Mouse (Mus musculus) CH12.LX (cell line): Measurements from ENCODE around the gene Phlpp2. TPM values are rescaled to one million over a fixed set of nuclear protein-coding genes. Genes with fewer than 3 reads are reported as not detected.
A peak's percentile ranks its signal among the peaks of the same experiment; 100 is the strongest.

ENCODE experiments used
- DNase-seq: peaks from one replicate; pipeline ENCODE4 v3.0.0-alpha.2; 2013; ENCODE audit errors: extremely low read depth
- H3K27ac ChIP-seq: 2 replicates; pipeline ENCODE4 v1.5.1; 2012; ENCODE audit warnings: low read depth, mild to moderate bottlenecking, control low read depth, moderate library complexity; ENCODE audit not compliant: insufficient read depth
- H3K27me3 ChIP-seq: replicated peaks from 2 replicates; pipeline ENCODE3; 2012; ENCODE audit warnings: inconsistent platforms
- H3K36me3 ChIP-seq, 2 experiments: replicated peaks in 1 of 2; 2 replicates each; pipeline versions ENCODE3 to v1.6.1; 2012; ENCODE audit warnings: inconsistent platforms in 1 of 2, low read length in 1 of 2, mild to moderate bottlenecking in 1 of 2, mixed read lengths in 1 of 2, moderate library complexity in 1 of 2; ENCODE audit not compliant: control insufficient read depth in 1 of 2, insufficient read depth in 1 of 2
- H3K4me1 ChIP-seq, 2 experiments: 2 replicates each; pipeline ENCODE4 v1.6.1; 2012; ENCODE audit warnings: inconsistent platforms in 1 of 2, moderate library complexity in 1 of 2; ENCODE audit not compliant: insufficient read depth in 2 of 2, control insufficient read depth in 1 of 2
- H3K4me2 ChIP-seq: 2 replicates; pipeline ENCODE4 v1.6.1; 2012; ENCODE audit warnings: low read depth, mild to moderate bottlenecking, control low read depth; ENCODE audit not compliant: poor library complexity, insufficient read depth, severe bottlenecking
- H3K4me3 ChIP-seq, 3 experiments: fragments of 150-350 bp in 1 of 3; sonication (generic) in 1 of 3; replicated peaks in 1 of 3; 2 replicates each; pipeline versions ENCODE3 to v1.5.1; 2011 to 2012; ENCODE audit warnings: low read depth in 2 of 3, low read length in 2 of 3, mild to moderate bottlenecking in 2 of 3, moderate library complexity in 2 of 3, control low read depth in 1 of 3, improper control_type of control experiment in 1 of 3, inconsistent platforms in 1 of 3, mixed read lengths in 1 of 3; ENCODE audit not compliant: poor library complexity in 1 of 3
- H3K79me2 ChIP-seq: replicated peaks from 2 replicates; pipeline ENCODE4 v1.6.1; 2012; ENCODE audit warnings: mild to moderate bottlenecking, moderate library complexity; ENCODE audit not compliant: control insufficient read depth, poor library complexity, insufficient read depth, severe bottlenecking; ENCODE audit errors: extremely low read depth
- H3K9ac ChIP-seq: 2 replicates; pipeline ENCODE4 v1.6.1; 2012; ENCODE audit warnings: low read depth, mild to moderate bottlenecking, control low read depth, moderate library complexity; ENCODE audit not compliant: insufficient read depth
- H3K9me3 ChIP-seq: replicated peaks from 2 replicates; pipeline ENCODE3; 2012; ENCODE audit warnings: low read length, inconsistent platforms, mixed read lengths
- BHLHE40 ChIP-seq: IDR thresholded peaks from 2 replicates; pipeline ENCODE4 v1.6.1; 2011; ENCODE audit warnings: mild to moderate bottlenecking, low read depth, low read length, improper control_type of control experiment
- CHD1 ChIP-seq: IDR thresholded peaks from 2 replicates; pipeline ENCODE4 v1.6.1; 2012; ENCODE audit warnings: low read depth, low read length, improper control_type of control experiment, inconsistent platforms
- CHD2 ChIP-seq: IDR thresholded peaks from 2 replicates; pipeline ENCODE4 v1.6.1; 2011; ENCODE audit warnings: low read length, improper control_type of control experiment
- CTCF ChIP-seq, 2 experiments: IDR thresholded peaks in 1 of 2; conservative IDR thresholded peaks in 1 of 2; 2 replicates each; pipeline ENCODE4 v1.5.1; 2011 to 2012; ENCODE audit warnings: low read depth in 2 of 2, low read length in 2 of 2, improper control_type of control experiment in 1 of 2, inconsistent platforms in 1 of 2, mild to moderate bottlenecking in 1 of 2, moderate library complexity in 1 of 2
- E2F4 ChIP-seq: IDR thresholded peaks from 2 replicates; pipeline ENCODE4 v1.6.1; 2011; ENCODE audit warnings: low read depth, low read length, improper control_type of control experiment; ENCODE audit not compliant: insufficient replicate concordance
- ELF1 ChIP-seq: IDR thresholded peaks from 2 replicates; pipeline ENCODE4 v1.6.1; 2014; ENCODE audit warnings: low read depth, mild to moderate bottlenecking, inconsistent platforms, low read length, improper control_type of control experiment
- EP300 ChIP-seq: IDR thresholded peaks from 2 replicates; pipeline ENCODE4 v1.6.1; 2011; ENCODE audit warnings: low read length, improper control_type of control experiment
- ETS1 ChIP-seq: conservative IDR thresholded peaks from 2 replicates; pipeline ENCODE4 v1.6.1; 2012; ENCODE audit warnings: low read depth, mild to moderate bottlenecking, inconsistent platforms, low read length, improper control_type of control experiment, moderate library complexity
- GABPA ChIP-seq: IDR thresholded peaks from 2 replicates; pipeline ENCODE4 v1.6.1; 2012; ENCODE audit warnings: low read depth, low read length, improper control_type of control experiment, inconsistent platforms; ENCODE audit not compliant: insufficient replicate concordance
- HCFC1 ChIP-seq: IDR thresholded peaks from 2 replicates; pipeline ENCODE4 v1.6.1; 2012; ENCODE audit warnings: low read depth, mild to moderate bottlenecking, inconsistent platforms, low read length, improper control_type of control experiment
- IRF4 ChIP-seq: IDR thresholded peaks from 2 replicates; pipeline ENCODE4 v1.6.1; 2014; ENCODE audit warnings: low read depth, mild to moderate bottlenecking, inconsistent platforms, low read length, improper control_type of control experiment
- JUN ChIP-seq: IDR thresholded peaks from 2 replicates; pipeline ENCODE4 v1.6.1; 2011; ENCODE audit warnings: low read depth, mild to moderate bottlenecking, low read length, improper control_type of control experiment, moderate library complexity; ENCODE audit not compliant: insufficient read depth
- JUND ChIP-seq: conservative IDR thresholded peaks from 2 replicates; pipeline ENCODE4 v1.6.1; 2011; ENCODE audit warnings: low read depth, low read length, improper control_type of control experiment
- KAT2A ChIP-seq: IDR thresholded peaks from 2 replicates; pipeline ENCODE4 v1.6.1; 2012; ENCODE audit warnings: low read length, improper control_type of control experiment, inconsistent platforms; ENCODE audit not compliant: insufficient replicate concordance
- MAFK ChIP-seq: IDR thresholded peaks from 2 replicates; pipeline ENCODE4 v1.6.1; 2011; ENCODE audit warnings: low read length, improper control_type of control experiment; ENCODE audit not compliant: insufficient replicate concordance
- MAX ChIP-seq: IDR thresholded peaks from 2 replicates; pipeline ENCODE4 v1.6.1; 2011; ENCODE audit warnings: low read length, improper control_type of control experiment
- MAZ ChIP-seq: IDR thresholded peaks from 2 replicates; pipeline ENCODE4 v1.6.1; 2012; ENCODE audit warnings: low read depth, mild to moderate bottlenecking, inconsistent platforms, low read length, improper control_type of control experiment, moderate library complexity
- MEF2A ChIP-seq: IDR thresholded peaks from 2 replicates; pipeline ENCODE4 v1.6.1; 2014; ENCODE audit warnings: low read depth, mild to moderate bottlenecking, inconsistent platforms, low read length, improper control_type of control experiment, borderline replicate concordance
- MXI1 ChIP-seq: IDR thresholded peaks from 2 replicates; pipeline ENCODE4 v1.6.1; 2011; ENCODE audit warnings: mild to moderate bottlenecking, low read depth, low read length, improper control_type of control experiment
- MYC ChIP-seq: IDR thresholded peaks from 2 replicates; pipeline ENCODE4 v1.6.1; 2011; ENCODE audit warnings: low read depth, mild to moderate bottlenecking, improper control_type of control experiment, low read length
- NELFE ChIP-seq: IDR thresholded peaks from 2 replicates; pipeline ENCODE4 v1.6.1; 2011; ENCODE audit warnings: low read depth, low read length, improper control_type of control experiment
- NRF1 ChIP-seq: IDR thresholded peaks from 2 replicates; pipeline ENCODE4 v1.6.1; 2014; ENCODE audit warnings: low read depth, mild to moderate bottlenecking, inconsistent platforms, low read length, improper control_type of control experiment, moderate library complexity
- PAX5 ChIP-seq: IDR thresholded peaks from 2 replicates; pipeline ENCODE4 v1.6.1; 2012; ENCODE audit warnings: low read length, inconsistent platforms, mixed read lengths
- POLR2A ChIP-seq: IDR thresholded peaks from 2 replicates; pipeline ENCODE4 v1.6.1; 2011; ENCODE audit warnings: low read depth, mild to moderate bottlenecking, improper control_type of control experiment, low read length
- POLR2AphosphoS2 ChIP-seq: IDR thresholded peaks from 2 replicates; pipeline ENCODE4 v1.6.1; 2011; ENCODE audit warnings: low read depth, low read length, improper control_type of control experiment
- RAD21 ChIP-seq: IDR thresholded peaks from 2 replicates; pipeline ENCODE4 v1.6.1; 2011; ENCODE audit warnings: low read depth, mild to moderate bottlenecking, low read length, improper control_type of control experiment, moderate library complexity
- RCOR1 ChIP-seq: conservative IDR thresholded peaks from 2 replicates; pipeline ENCODE4 v1.6.1; 2012; ENCODE audit warnings: low read depth, mild to moderate bottlenecking, inconsistent platforms, low read length, improper control_type of control experiment
- SIN3A ChIP-seq: IDR thresholded peaks from 2 replicates; pipeline ENCODE4 v1.6.1; 2012; ENCODE audit warnings: low read length, improper control_type of control experiment, inconsistent platforms
- SMC3 ChIP-seq: IDR thresholded peaks from 2 replicates; pipeline ENCODE4 v1.6.1; 2011; ENCODE audit warnings: low read depth, low read length, improper control_type of control experiment
- TBP ChIP-seq: conservative IDR thresholded peaks from 2 replicates; pipeline ENCODE4 v1.6.1; 2011; ENCODE audit warnings: low read depth, low read length, improper control_type of control experiment
- TCF12 ChIP-seq: IDR thresholded peaks from 2 replicates; pipeline ENCODE4 v1.6.1; 2014; ENCODE audit warnings: low read depth, mild to moderate bottlenecking, inconsistent platforms, low read length, improper control_type of control experiment
- UBTF ChIP-seq: IDR thresholded peaks from 2 replicates; pipeline ENCODE4 v1.6.1; 2012; ENCODE audit warnings: low read depth, mild to moderate bottlenecking, inconsistent platforms, low read length, improper control_type of control experiment, moderate library complexity
- USF1 ChIP-seq: IDR thresholded peaks from 2 replicates; pipeline ENCODE4 v1.6.1; 2014; ENCODE audit warnings: low read depth, mild to moderate bottlenecking, inconsistent platforms, low read length, improper control_type of control experiment
- USF2 ChIP-seq: conservative IDR thresholded peaks from 2 replicates; pipeline ENCODE4 v1.6.1; 2011; ENCODE audit warnings: low read depth, low read length, improper control_type of control experiment
- ZC3H11A ChIP-seq: IDR thresholded peaks from 2 replicates; pipeline ENCODE4 v1.6.1; 2012; ENCODE audit warnings: low read depth, mild to moderate bottlenecking, inconsistent platforms, low read length, improper control_type of control experiment
- ZKSCAN1 ChIP-seq: IDR thresholded peaks from 2 replicates; pipeline ENCODE4 v1.6.1; 2012; ENCODE audit warnings: low read depth, inconsistent platforms, low read length, improper control_type of control experiment, borderline replicate concordance
- ZMIZ1 ChIP-seq: IDR thresholded peaks from 2 replicates; pipeline ENCODE4 v1.6.1; 2012; ENCODE audit warnings: low read depth, mild to moderate bottlenecking, inconsistent platforms, low read length, improper control_type of control experiment
- ZNF384 ChIP-seq: IDR thresholded peaks from 2 replicates; pipeline ENCODE4 v1.6.1; 2012; ENCODE audit warnings: low read depth, low read length, improper control_type of control experiment, inconsistent platforms
- dilution Hi-C: fragments of 300-500 bp; cut with MboI; formaldehyde crosslinking; loops from 2 replicates; pipeline ENCODE4 v1.14.3; 2020; ENCODE audit warnings: low sequenced_read_pairs; ENCODE audit not compliant: extremely low pct_unique_long_range_greater_than_20kb, extremely low pct_ligation_motif_present
- in situ Hi-C: fragments of 300-500 bp; cut with MboI; formaldehyde crosslinking; loops from 3 replicates; pipeline ENCODE4 v1.14.3; 2019; ENCODE audit warnings: low sequenced_read_pairs, low pct_ligation_motif_present, low pct_unique_long_range_greater_than_20kb, mixed read lengths
- polyA plus RNA-seq: library from polyadenylated mRNA; unstranded; fragments of >175 nt; gene quantifications from 2 replicates; pipeline ENCODE4 v1.2.1, GENCODE M21; 2012; ENCODE audit warnings: low read depth; ENCODE audit not compliant: insufficient read length
- total RNA-seq, 2 experiments: library from RNA; depleted of rRNA; stranded (reverse); fragments of 300-350 nt in 1 of 2; fragments of >200 nt in 1 of 2; gene quantifications; 2 replicates each; pipeline ENCODE4 v1.2.3; 2012 to 2014

The Phlpp2 gene
- total and polyA plus RNA-seq, 3 experiments: 3.1 to 9.2 (median 3.5) TPM

- H3K9ac ChIP-seq: no peak overlapping the region
- no peak overlapping the region for H3K4me3 ChIP-seq
- TF ChIP-seq SIN3A (0 out of 2 replicates have a peak, but pooled peaks have one; percentile 34), CHD1 (no peak), PAX5 (no peak), MYC (peak; percentile 68; the same call in 1 of the 2 replicates), RAD21 (peak; percentile 87), USF1 (no peak), GABPA (no peak), IRF4 (no peak), NRF1 (no peak), MXI1 (no peak), UBTF (no peak), ZC3H11A (peak; percentile 69), USF2 (no peak), TCF12 (no peak), NELFE (peak; percentile 46; the same call in 1 of the 2 replicates), JUND (no peak), POLR2A (no peak), EP300 (no peak), CHD2 (no peak), MEF2A (no peak), TBP (no peak), SMC3 (peak; percentile 94), E2F4 (no peak), JUN (no peak), ZMIZ1 (no peak), KAT2A (no peak), CTCF (conservative IDR thresholded peaks at IDR 0.05 in 1 of 2, IDR thresholded peaks at IDR 0.05 in 1 of 2; ENCODE audit: low read depth in 2 of 2, low read length in 2 of 2) (peak; percentile 61 to 93; a peak in 3 of 4 replicates), MAX (no peak), MAFK (peak; percentile 80), BHLHE40 (no peak), POLR2AphosphoS2 (no peak), RCOR1 (no peak), ZKSCAN1 (no peak), ETS1 (no peak), ZNF384 (no peak), HCFC1 (no peak), MAZ (no peak), ELF1 (no peak)
- H3K4me1 ChIP-seq: no peaks in the 10 kb centered on the region; a peak in 1 of 4 replicates
- H3K4me2 ChIP-seq: no peak overlapping the region
- in situ Hi-C loops (no loop called here), dilution Hi-C loops (no loop called here)
- DNase-seq: peak; percentile 65
- no peaks in the 10 kb centered on the region for H3K79me2 ChIP-seq
- H3K27me3 ChIP-seq: no peaks in the 10 kb centered on the region
- no peaks in the 10 kb centered on the region for H3K9me3 ChIP-seq
- peaks cover 13 to 86% of the 10 kb centered on the region in 2 experiments for H3K36me3 ChIP-seq
- H3K27ac ChIP-seq: no peak overlapping the region
These were observed 48.9 kb downstream of the Phlpp2 start for GRCm38 (mm10) chr8:109917277-109917676.
